Mouse (Mus musculus): ENCODE results near the gene Cacnb4.

- TF ChIP-seq POLR2A (IDR thresholded peaks at IDR 0.05; ENCODE audit: borderline replicate concordance, control insufficient read depth, low read depth, low read length), result no peak
- TF ChIP-seq CTCF (IDR thresholded peaks at IDR 0.05; ENCODE audit: control insufficient read depth, insufficient read depth, low read length), result no peak
These were observed 74.4 kb downstream of the Cacnb4 start for GRCm38 (mm10) chr2:52602228-52602627.
